Mouse (Mus musculus): ENCODE measurements around the gene Plcd4.

- TF ChIP-seq POLR2A (IDR thresholded peaks at IDR 0.05; ENCODE audit: insufficient read depth, low read length) (no peak), CTCF (IDR thresholded peaks at IDR 0.05; ENCODE audit: low read depth, low read length) (no peak)
Observed at GRCm38 (mm10) chr1:74582621-74583020, 39.9 kb downstream of the Plcd4 start.

Data from ES-Bruce4 (cell line).